Mouse (Mus musculus) MEL (cell line): Measurements from ENCODE around the gene Tmprss2. TPM values are rescaled to one million over a fixed set of nuclear protein-coding genes. Genes with fewer than 3 reads are reported as not detected.

Source experiments
- DNase-seq: peaks from one replicate; pipeline ENCODE4 v3.0.0; 2011; ENCODE audit warnings: low read depth, low spot score
- H3K27ac ChIP-seq: 2 replicates; pipeline ENCODE4 v1.5.1; 2012; ENCODE audit warnings: low read depth, mild to moderate bottlenecking, control low read depth, low read length, moderate library complexity; ENCODE audit not compliant: control insufficient read depth
- H3K27me3 ChIP-seq, 2 experiments: fragments of 150-350 bp in 1 of 2; sonication (generic) in 1 of 2; 2 replicates each; pipeline ENCODE4 v1.6.1; 2012; ENCODE audit warnings: low read length in 2 of 2, mild to moderate bottlenecking in 2 of 2, improper control_type of control experiment in 1 of 2, moderate library complexity in 1 of 2; ENCODE audit not compliant: insufficient read depth in 2 of 2, control insufficient read depth in 1 of 2
- H3K36me3 ChIP-seq, 2 experiments: 2 replicates each; pipeline ENCODE4 v1.6.1; 2012 to 2014; ENCODE audit warnings: low read length in 2 of 2, improper control_type of control experiment in 1 of 2, inconsistent platforms in 1 of 2, mild to moderate bottlenecking in 1 of 2; ENCODE audit not compliant: insufficient read depth in 2 of 2, control insufficient read depth in 1 of 2
- H3K4me1 ChIP-seq, 2 experiments: fragments of 150-350 bp in 1 of 2; sonication (generic) in 1 of 2; 2 replicates each; pipeline ENCODE4 v1.6.1; 2012; ENCODE audit warnings: low read length in 2 of 2, improper control_type of control experiment in 1 of 2, mild to moderate bottlenecking in 1 of 2; ENCODE audit not compliant: insufficient read depth in 2 of 2, control insufficient read depth in 1 of 2
- H3K4me3 ChIP-seq, 2 experiments: fragments of 150-350 bp in 1 of 2; sonication (generic) in 1 of 2; 2 replicates each; pipeline ENCODE4 v1.5.1; 2012; ENCODE audit warnings: low read depth in 2 of 2, low read length in 2 of 2, mild to moderate bottlenecking in 2 of 2, moderate library complexity in 2 of 2, control low read depth in 1 of 2, improper control_type of control experiment in 1 of 2; ENCODE audit not compliant: control insufficient read depth in 1 of 2, insufficient read depth in 1 of 2
- H3K79me2 ChIP-seq: 2 replicates; pipeline ENCODE4 v1.6.1; 2012; ENCODE audit warnings: mild to moderate bottlenecking, low read length, moderate library complexity; ENCODE audit not compliant: control insufficient read depth, poor library complexity, insufficient read depth
- H3K9ac ChIP-seq: 2 replicates; pipeline ENCODE4 v1.6.1; 2012; ENCODE audit warnings: low read depth, mild to moderate bottlenecking, control low read depth, low read length, moderate library complexity; ENCODE audit not compliant: control insufficient read depth, poor library complexity, severe bottlenecking
- H3K9me3 ChIP-seq: fragments of 150-350 bp; sonication (generic); replicated peaks from 2 replicates; pipeline ENCODE4 v1.6.1; 2012; ENCODE audit warnings: mild to moderate bottlenecking, low read length, improper control_type of control experiment, moderate library complexity; ENCODE audit not compliant: insufficient read depth
- CHD2 ChIP-seq: IDR thresholded peaks from 2 replicates; pipeline ENCODE4 v1.6.1; 2011; ENCODE audit warnings: low read length, improper control_type of control experiment
- E2F4 ChIP-seq: IDR thresholded peaks from 2 replicates; pipeline ENCODE4 v1.6.1; 2011; ENCODE audit warnings: low read depth, low read length, improper control_type of control experiment, borderline replicate concordance
- ELF1 ChIP-seq: IDR thresholded peaks from 2 replicates; pipeline ENCODE4 v1.6.1; 2014; ENCODE audit warnings: low read depth, mild to moderate bottlenecking, inconsistent platforms, low read length, improper control_type of control experiment, moderate library complexity
- EP300 ChIP-seq, 2 experiments: IDR thresholded peaks; 2 replicates each; pipeline ENCODE4 v1.6.1; 2011; ENCODE audit warnings: improper control_type of control experiment in 2 of 2, low read length in 2 of 2, low read depth in 1 of 2, mild to moderate bottlenecking in 1 of 2
- ETS1 ChIP-seq: IDR thresholded peaks from 2 replicates; pipeline ENCODE4 v1.6.1; 2012; ENCODE audit warnings: low read depth, mild to moderate bottlenecking, inconsistent platforms, low read length, improper control_type of control experiment, moderate library complexity
- GATA1 ChIP-seq: IDR thresholded peaks from 2 replicates; pipeline ENCODE4 v1.6.1; 2011; ENCODE audit warnings: low read depth, low read length, improper control_type of control experiment
- HCFC1 ChIP-seq: IDR thresholded peaks from 2 replicates; pipeline ENCODE4 v1.6.1; 2012; ENCODE audit warnings: low read depth, mild to moderate bottlenecking, inconsistent platforms, low read length, improper control_type of control experiment, moderate library complexity
- JUND ChIP-seq: IDR thresholded peaks from 2 replicates; pipeline ENCODE4 v1.6.1; 2011; ENCODE audit warnings: low read depth, mild to moderate bottlenecking, improper control_type of control experiment, low read length
- KAT2A ChIP-seq: conservative IDR thresholded peaks from 2 replicates; pipeline ENCODE4 v1.6.1; 2012; ENCODE audit warnings: low read depth, low read length, improper control_type of control experiment, inconsistent platforms
- MAFK ChIP-seq: IDR thresholded peaks from 2 replicates; pipeline ENCODE4 v1.6.1; 2011; ENCODE audit warnings: low read depth, mild to moderate bottlenecking, low read length, improper control_type of control experiment, borderline replicate concordance
- MAX ChIP-seq: IDR thresholded peaks from 2 replicates; pipeline ENCODE4 v1.6.1; 2011; ENCODE audit warnings: low read length, improper control_type of control experiment
- MEF2A ChIP-seq: IDR thresholded peaks from 2 replicates; pipeline ENCODE4 v1.6.1; 2014; ENCODE audit warnings: low read depth, mild to moderate bottlenecking, inconsistent platforms, low read length, improper control_type of control experiment; ENCODE audit not compliant: poor library complexity, insufficient replicate concordance, severe bottlenecking; ENCODE audit errors: extremely low read depth
- MXI1 ChIP-seq: IDR thresholded peaks from 2 replicates; pipeline ENCODE4 v1.6.1; 2011; ENCODE audit warnings: mild to moderate bottlenecking, low read depth, low read length, improper control_type of control experiment
- MYC ChIP-seq: IDR thresholded peaks from 2 replicates; pipeline ENCODE4 v1.6.1; 2011; ENCODE audit warnings: low read depth, mild to moderate bottlenecking, low read length, improper control_type of control experiment, moderate library complexity
- NELFE ChIP-seq: IDR thresholded peaks from 2 replicates; pipeline ENCODE4 v1.6.1; 2011; ENCODE audit warnings: low read depth, low read length, improper control_type of control experiment
- POLR2A ChIP-seq, 2 experiments: IDR thresholded peaks; 2 replicates each; pipeline ENCODE4 v1.6.1; 2011 to 2012; ENCODE audit warnings: low read length in 2 of 2, mild to moderate bottlenecking in 2 of 2, control low read depth in 1 of 2, improper control_type of control experiment in 1 of 2, low read depth in 1 of 2, moderate library complexity in 1 of 2; ENCODE audit not compliant: control insufficient read depth in 1 of 2, insufficient read depth in 1 of 2, poor library complexity in 1 of 2
- POLR2AphosphoS2 ChIP-seq: IDR thresholded peaks from 2 replicates; pipeline ENCODE4 v1.6.1; 2011; ENCODE audit warnings: low read length, improper control_type of control experiment
- POLR2AphosphoS5 ChIP-seq: IDR thresholded peaks from 2 replicates; pipeline ENCODE4 v1.6.1; 2012; ENCODE audit warnings: low read depth, borderline replicate concordance, mild to moderate bottlenecking, inconsistent platforms, low read length, moderate library complexity, mixed read lengths
- RCOR1 ChIP-seq: IDR thresholded peaks from 2 replicates; pipeline ENCODE4 v1.6.1; 2012; ENCODE audit warnings: low read depth, mild to moderate bottlenecking, inconsistent platforms, low read length, improper control_type of control experiment
- SIN3A ChIP-seq: IDR thresholded peaks from 2 replicates; pipeline ENCODE4 v1.6.1; 2012; ENCODE audit warnings: low read length, improper control_type of control experiment, inconsistent platforms
- SMC3 ChIP-seq: IDR thresholded peaks from 2 replicates; pipeline ENCODE4 v1.6.1; 2011; ENCODE audit warnings: low read depth, low read length, improper control_type of control experiment
- TAL1 ChIP-seq: IDR thresholded peaks from 2 replicates; pipeline ENCODE4 v1.6.1; 2012; ENCODE audit warnings: mild to moderate bottlenecking, inconsistent platforms, low read length, moderate library complexity, mixed read lengths
- TCF12 ChIP-seq: IDR thresholded peaks from 2 replicates; pipeline ENCODE4 v1.6.1; 2014; ENCODE audit warnings: low read depth, mild to moderate bottlenecking, inconsistent platforms, low read length, improper control_type of control experiment, moderate library complexity
- USF2 ChIP-seq, 2 experiments: IDR thresholded peaks; 2 replicates each; pipeline ENCODE4 v1.6.1; 2011 to 2012; ENCODE audit warnings: improper control_type of control experiment in 2 of 2, low read length in 2 of 2, borderline replicate concordance in 1 of 2, inconsistent platforms in 1 of 2, low read depth in 1 of 2, mild to moderate bottlenecking in 1 of 2; ENCODE audit not compliant: insufficient read depth in 1 of 2
- ZC3H11A ChIP-seq: IDR thresholded peaks from 2 replicates; pipeline ENCODE4 v1.6.1; 2012; ENCODE audit warnings: low read depth, mild to moderate bottlenecking, inconsistent platforms, low read length, improper control_type of control experiment
- ZKSCAN1 ChIP-seq: IDR thresholded peaks from 2 replicates; pipeline ENCODE4 v1.6.1; 2012; ENCODE audit warnings: low read depth, mild to moderate bottlenecking, inconsistent platforms, low read length, improper control_type of control experiment, moderate library complexity
- ZMIZ1 ChIP-seq: IDR thresholded peaks from 2 replicates; pipeline ENCODE4 v1.6.1; 2012; ENCODE audit warnings: low read depth, mild to moderate bottlenecking, inconsistent platforms, low read length, improper control_type of control experiment, moderate library complexity
- ZNF384 ChIP-seq: IDR thresholded peaks from 2 replicates; pipeline ENCODE4 v1.6.1; 2012; ENCODE audit warnings: low read depth, mild to moderate bottlenecking, inconsistent platforms, low read length, improper control_type of control experiment
- polyA plus RNA-seq, 2 experiments: library from polyadenylated mRNA; stranded (reverse) in 1 of 2; unstranded in 1 of 2; fragments of >175 nt in 1 of 2; fragments of >200 nt in 1 of 2; gene quantifications; 2 replicates each; pipeline versions ENCODE4 v1.2.1 to v1.2.4; 2012; ENCODE audit warnings: low replicate concordance in 2 of 2, low read depth in 1 of 2; ENCODE audit not compliant: insufficient read length in 2 of 2, insufficient read depth in 1 of 2, missing spikeins in 1 of 2
- total RNA-seq: library from RNA; depleted of rRNA; stranded (reverse); fragments of 300-350 nt; gene quantifications from 2 replicates; pipeline ENCODE4 v1.2.3, GENCODE M21; 2012; rRNA removed

Tmprss2 gene
- total RNA-seq = not detected in 2 replicates
- not detected for polyA plus RNA-seq

DNA sequence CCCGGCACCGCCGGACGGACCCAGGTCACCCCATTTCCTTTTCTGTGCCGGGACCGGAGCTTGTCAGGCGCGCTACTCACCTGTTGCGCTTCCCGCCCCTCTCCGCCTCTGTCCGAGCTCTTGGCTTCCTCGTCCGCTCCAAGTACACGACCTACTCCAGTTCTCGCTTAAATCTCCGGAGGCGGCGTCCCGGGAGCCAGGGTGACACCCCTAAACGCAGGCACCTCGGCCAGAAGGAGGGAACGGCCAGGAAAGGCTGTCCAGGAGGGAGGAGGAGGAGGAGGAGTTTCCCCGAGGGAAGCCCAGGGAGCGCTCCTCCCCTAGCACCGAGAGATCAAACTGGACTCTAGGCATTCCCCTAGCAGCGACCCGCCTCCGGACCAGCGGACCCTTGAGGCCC is at the start of gene Tmprss2:
Tmprss2 (minus strand) TSS at position 257 of the 400 bp plus-strand sequence.
- no peak within 1 kb of the TSS for H3K4me3 ChIP-seq
- no peak within 1 kb of the TSS for H3K27ac ChIP-seq
- H3K36me3 ChIP-seq = no peaks in the 10 kb centered on the region
- H3K4me1 ChIP-seq = no peaks in the 10 kb centered on the region
- DNase-seq = no peak
- TF ChIP-seq POLR2AphosphoS5 (no peak), GATA1 (no peak), SIN3A (no peak), TCF12 (no peak), NELFE (no peak), CHD2 (no peak), HCFC1 (no peak), KAT2A (no peak), JUND (no peak), POLR2A (IDR thresholded peaks at IDR 0.05; ENCODE audit: control insufficient read depth in 1 of 2, insufficient read depth in 1 of 2, low read depth in 1 of 2, low read length in 2 of 2, poor library complexity in 1 of 2) (no peak), MYC (no peak), ZKSCAN1 (no peak), MEF2A (no peak), ZNF384 (no peak), RCOR1 (no peak)
- TF ChIP-seq, all 39 proteins: peak for 0
- no peaks in the 10 kb centered on the region for H3K9me3 ChIP-seq
- H3K9ac ChIP-seq = no peak within 1 kb of the TSS
- H3K27me3 ChIP-seq = no peaks in the 10 kb centered on the region
- H3K79me2 ChIP-seq = no peaks in the 10 kb centered on the region

DNA sequence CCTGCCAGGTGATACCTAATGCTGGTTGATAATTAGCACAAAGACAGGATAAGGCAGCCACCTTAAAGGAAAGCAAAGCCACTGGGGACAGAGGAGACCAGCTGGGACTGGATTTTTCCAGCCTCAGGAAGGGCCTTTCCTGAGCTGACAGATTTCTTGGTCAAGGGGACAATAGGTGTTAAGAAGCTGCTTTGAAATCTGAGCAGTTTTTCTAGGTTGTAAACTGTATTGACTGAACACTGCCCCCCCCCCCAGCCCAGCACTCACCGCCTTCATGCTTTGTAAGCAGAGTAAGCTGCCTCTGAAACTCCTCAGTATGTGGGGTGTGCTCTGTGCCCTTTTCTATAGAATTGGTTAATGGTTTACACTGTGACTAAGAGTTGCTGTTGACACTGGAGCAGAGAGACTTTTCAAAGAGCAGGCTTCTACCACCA is 48.2 kb upstream of the Tmprss2 start:
- no peak for DNase-seq
- Histone ChIP-seq H3K4me3 (no peak overlapping the region), H3K4me1 (no peaks in the 10 kb centered on the region), H3K36me3 (no peaks in the 10 kb centered on the region), H3K27ac (no peak overlapping the region), H3K27me3 (no peaks in the 10 kb centered on the region), H3K9ac (no peak overlapping the region), H3K9me3 (no peaks in the 10 kb centered on the region), H3K79me2 (no peaks in the 10 kb centered on the region)
- TF ChIP-seq POLR2AphosphoS5 = no peak
- no peak for TF ChIP-seq SIN3A
- no peak for TF ChIP-seq POLR2A (IDR thresholded peaks at IDR 0.05; ENCODE audit: control insufficient read depth in 1 of 2, insufficient read depth in 1 of 2, low read depth in 1 of 2, low read length in 2 of 2, poor library complexity in 1 of 2)
- no peak for TF ChIP-seq MAFK
- no peak for TF ChIP-seq NELFE
- no peak for TF ChIP-seq MXI1
- TF ChIP-seq ZKSCAN1 = no peak
- TF ChIP-seq SMC3 = no peak
- TF ChIP-seq E2F4 = no peak
- no peak for TF ChIP-seq MAX
- no peak for TF ChIP-seq ZC3H11A
- no peak for TF ChIP-seq ZMIZ1
- TF ChIP-seq CHD2 = no peak
- TF ChIP-seq POLR2AphosphoS2 = no peak
- TF ChIP-seq ELF1 = no peak
- no peak for TF ChIP-seq TAL1
- no peak for TF ChIP-seq EP300 (IDR thresholded peaks at IDR 0.05; ENCODE audit: low read depth in 1 of 2, low read length in 2 of 2)
- no peak for TF ChIP-seq ETS1
- TF ChIP-seq USF2 (IDR thresholded peaks at IDR 0.05; ENCODE audit: borderline replicate concordance in 1 of 2, insufficient read depth in 1 of 2, low read depth in 1 of 2, low read length in 2 of 2) = no peak
